Mouse (Mus musculus) lung, adult 2 months (tissue): ENCODE measurements around the gene Gdf3. TPM values are rescaled to one million over a fixed set of nuclear protein-coding genes. Genes with fewer than 3 reads are reported as not detected.
A peak's percentile ranks its signal among the peaks of the same experiment; 100 is the strongest.

Experiments
- DNase-seq: peaks from one replicate; pipeline ENCODE4 v3.0.0; 2022
- H3K4me1 ChIP-seq: fragments of 200-500 bp; 2 replicates; pipeline ENCODE4 v1.6.1; 2011; ENCODE audit warnings: low read length; ENCODE audit not compliant: control insufficient read depth, insufficient read depth
- H3K4me3 ChIP-seq: fragments of 200-500 bp; replicated peaks from 2 replicates; pipeline ENCODE3; 2011; ENCODE audit warnings: low read depth, mild to moderate bottlenecking, control low read depth, low read length; ENCODE audit errors: extremely low read depth
- CTCF ChIP-seq: fragments of 200-500 bp; IDR thresholded peaks from 2 replicates; pipeline ENCODE4 v1.5.1; 2011; ENCODE audit warnings: mild to moderate bottlenecking, low read length, control low read depth; ENCODE audit not compliant: insufficient read depth
- POLR2A ChIP-seq: fragments of 200-500 bp; IDR thresholded peaks from 2 replicates; pipeline ENCODE4 v1.6.1; 2011; ENCODE audit warnings: low read depth, mild to moderate bottlenecking, control low read depth, low read length, borderline replicate concordance; ENCODE audit errors: extremely low read depth
- WGBS: fragments of 180-500 bp; shearing (Covaris S2); methylation state at CpG from one replicate; pipeline ENCODE4 v1.1.7; 2018; 5-methylcytosine and 5-hydroxymethylcytosine counted together
- polyA plus RNA-seq: library from polyadenylated mRNA; depleted of rRNA; stranded (reverse); fragments of >200 nt; gene quantifications from 2 replicates; pipeline ENCODE4 v1.2.3, GENCODE M21; 2012

Gene Gdf3
- polyA plus RNA-seq, 1 experiment, result not detected

DNA sequence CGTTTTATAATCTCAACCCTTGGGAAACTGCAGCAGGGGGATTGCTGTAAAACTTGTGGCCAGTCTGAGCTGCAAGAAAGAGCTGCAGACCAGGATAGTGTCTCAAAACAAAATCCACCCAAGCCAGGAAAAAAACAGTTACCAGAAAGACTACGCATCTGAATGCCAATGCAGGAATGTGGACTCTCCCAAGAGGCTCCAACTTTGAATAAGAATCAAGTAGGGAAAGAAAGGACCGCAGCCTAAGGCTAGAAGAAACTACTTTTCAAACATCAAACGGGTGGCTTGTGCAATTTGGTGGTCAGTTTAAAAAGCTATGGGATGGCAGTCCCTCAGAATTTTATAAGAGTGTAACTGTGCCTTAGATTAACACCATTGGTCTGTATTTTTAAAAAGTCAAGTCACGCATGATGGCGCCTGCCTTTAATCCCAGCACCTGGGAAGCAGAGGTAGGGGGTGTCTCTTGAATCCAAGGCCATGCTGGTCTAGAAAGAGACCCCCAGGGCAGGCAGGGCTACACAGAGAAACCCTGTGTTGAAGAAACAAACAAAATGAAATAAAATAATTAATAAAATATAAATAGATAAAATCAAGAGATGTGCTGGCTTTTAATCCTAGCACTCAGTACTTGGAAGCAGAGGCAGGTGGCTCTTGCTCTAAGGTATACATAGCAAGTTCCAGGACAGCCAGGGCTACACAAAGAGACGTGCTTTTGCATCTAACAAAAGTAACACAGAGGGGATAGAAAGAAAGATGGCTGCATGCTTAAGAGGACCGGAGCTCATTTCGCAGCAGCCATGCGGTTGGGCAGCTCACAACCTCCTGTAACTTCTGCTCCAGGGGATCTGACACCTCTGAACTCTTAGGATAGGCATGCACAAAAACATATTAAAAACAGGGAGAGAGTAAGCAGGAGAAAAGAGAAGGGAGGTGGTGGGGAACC lies 1.2 kb downstream of the Gdf3 start:
- no peak for DNase-seq
- no peak for TF ChIP-seq CTCF
- TF ChIP-seq POLR2A, result no peak
- Histone ChIP-seq H3K4me3 (no peak overlapping the region), H3K4me1 (no peaks in the 10 kb centered on the region)
- 79% methylated on average over 10 of the region's 10 CpGs for WGBS

DNA sequence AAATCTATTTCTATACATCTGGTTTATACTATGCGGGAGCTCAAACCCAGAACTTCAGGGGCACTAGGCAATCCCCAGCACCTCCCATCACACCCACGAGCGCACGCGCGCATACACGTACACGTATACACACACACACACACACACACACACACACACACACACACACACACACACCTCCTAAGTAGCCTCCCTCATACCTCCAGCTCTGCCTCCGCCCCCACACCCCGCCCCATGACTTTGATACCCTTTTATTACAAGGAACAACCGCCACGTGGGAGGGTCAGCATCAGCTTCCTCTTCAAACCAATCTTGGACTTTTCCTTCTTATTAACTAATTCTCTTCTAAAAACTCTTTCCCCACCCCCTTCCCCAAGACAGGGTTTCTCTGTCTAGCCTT lies 2.2 kb downstream of the Gdf3 start:
- WGBS, result 88% methylated on average over 10 of the region's 12 CpGs
- Histone ChIP-seq H3K4me1 (no peaks in the 10 kb centered on the region), H3K4me3 (no peak overlapping the region)
- no peak for DNase-seq
- TF ChIP-seq CTCF (no peak), POLR2A (no peak)

- Histone ChIP-seq H3K4me1 (no peaks in the 10 kb centered on the region), H3K4me3 (no peak overlapping the region)
- DNase-seq, result no peak
- 92% methylated on average over 11 of the region's 11 CpGs for WGBS
- TF ChIP-seq CTCF (no peak), POLR2A (no peak)
These were observed 3.2 kb downstream of the Gdf3 start for GRCm38 (mm10) chr6:122606661-122607060.

DNA sequence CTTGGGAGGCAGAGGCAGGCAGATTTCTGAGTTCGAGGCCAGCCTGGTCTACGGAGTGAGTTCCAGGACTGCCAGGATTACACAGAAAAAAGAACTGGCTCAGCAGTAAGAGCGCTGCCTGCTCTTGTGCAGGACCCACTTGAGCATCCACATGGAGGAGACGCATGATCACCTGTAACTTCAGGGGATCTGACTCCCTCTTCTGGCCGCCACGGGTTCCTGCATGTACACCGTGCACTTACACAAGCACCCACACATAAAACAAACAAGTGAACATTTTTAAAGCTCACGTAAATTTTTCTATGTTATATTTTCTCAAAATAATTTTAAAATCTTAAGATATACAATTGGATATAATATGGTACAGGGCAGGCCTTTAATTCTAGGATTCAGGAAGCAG lies 4.4 kb downstream of the Gdf3 start:
- no peak for DNase-seq
- TF ChIP-seq CTCF, result peak; percentile 40
- no peak for TF ChIP-seq POLR2A
- H3K4me1 ChIP-seq, result no peaks in the 10 kb centered on the region
- 85% methylated on average over 8 of the region's 8 CpGs for WGBS
- H3K4me3 ChIP-seq, result no peak overlapping the region

DNA sequence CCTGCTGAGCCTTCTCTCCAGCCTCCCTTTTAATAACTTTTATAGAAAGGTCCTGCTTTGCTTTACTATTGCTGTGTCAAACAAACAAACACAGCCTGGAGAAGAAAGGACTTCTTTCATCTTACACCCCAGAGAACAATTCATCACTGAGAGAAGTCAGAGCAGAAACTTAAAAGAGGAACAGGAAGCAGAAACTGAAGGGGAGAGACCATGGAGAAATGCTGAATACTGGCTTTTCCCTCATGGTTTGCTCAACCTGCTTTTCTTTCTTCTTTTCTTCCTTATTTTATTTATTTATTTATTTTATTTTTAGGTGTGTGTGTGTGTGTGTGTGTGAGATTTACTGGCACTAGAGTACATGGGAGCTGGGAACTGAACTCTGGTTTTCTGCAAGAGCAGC lies 5.6 kb downstream of the Gdf3 start:
- TF ChIP-seq CTCF (no peak), POLR2A (no peak)
- no peak for DNase-seq
- Histone ChIP-seq H3K4me1 (no peaks in the 10 kb centered on the region), H3K4me3 (no peak overlapping the region)

GRCm38 (mm10) chr6:122602992-122603322 lies 6.9 kb downstream of the Gdf3 start:
- 0% methylated on average over 1 of the region's 1 CpGs for WGBS
- Histone ChIP-seq H3K4me3 (peak overlapping the region; percentile 25), H3K4me1 (no peaks in the 10 kb centered on the region; the same call in 1 of the 2 replicates)
- no peak for DNase-seq
- TF ChIP-seq POLR2A, result no peak
- no peak for TF ChIP-seq CTCF

DNA sequence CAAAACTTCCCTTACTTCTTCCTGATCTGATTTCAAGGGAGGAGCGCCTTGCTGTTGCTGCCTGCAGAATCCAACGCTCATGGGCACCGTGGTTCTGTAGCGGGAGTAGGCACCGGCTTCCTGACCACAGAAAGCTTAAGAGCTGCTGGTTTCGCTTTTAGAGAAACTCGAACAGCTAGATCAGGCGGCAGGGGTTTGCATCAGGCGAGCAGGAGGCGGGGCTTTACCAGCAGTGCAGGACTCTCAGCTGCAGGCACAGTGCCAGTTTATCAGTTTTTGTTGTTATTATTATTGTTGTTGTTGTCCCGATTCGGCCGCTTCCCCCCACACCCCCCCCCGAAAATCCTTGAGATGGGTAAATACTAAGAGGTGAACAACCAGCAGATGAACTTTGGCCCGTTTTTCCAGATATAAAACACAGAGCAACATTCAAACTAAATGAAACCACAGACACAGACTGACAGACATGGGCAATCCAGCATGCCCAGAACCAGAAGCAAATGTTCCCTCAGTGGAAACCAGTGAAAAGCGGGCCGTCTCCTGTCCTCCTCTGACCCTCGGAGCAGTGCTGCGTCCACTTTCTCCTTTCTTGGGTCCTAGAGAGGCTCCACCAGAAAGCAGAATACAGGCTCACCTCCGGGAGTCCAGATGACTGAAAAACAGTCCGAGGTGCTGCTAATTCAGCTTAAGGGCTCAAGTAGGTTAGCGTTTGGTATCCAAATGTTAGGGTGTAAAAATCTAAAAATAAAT lies 7.5 kb downstream of the Gdf3 start, which contains the start of gene Apobec1:
TSS of gene Apobec1 (minus strand) at position 203 of the 750 bp plus-strand sequence.
- peak; percentile 68 for DNase-seq
- Histone ChIP-seq H3K4me1 (no peaks in the 10 kb centered on the region; the same call in 1 of the 2 replicates), H3K4me3 (peak within 1 kb of the TSS; percentile 74)
- WGBS, result 1% methylated on average over 22 of the region's 22 CpGs
- TF ChIP-seq POLR2A (peak; percentile 76; the same call in 1 of the 2 replicates), CTCF (no peak)

DNA sequence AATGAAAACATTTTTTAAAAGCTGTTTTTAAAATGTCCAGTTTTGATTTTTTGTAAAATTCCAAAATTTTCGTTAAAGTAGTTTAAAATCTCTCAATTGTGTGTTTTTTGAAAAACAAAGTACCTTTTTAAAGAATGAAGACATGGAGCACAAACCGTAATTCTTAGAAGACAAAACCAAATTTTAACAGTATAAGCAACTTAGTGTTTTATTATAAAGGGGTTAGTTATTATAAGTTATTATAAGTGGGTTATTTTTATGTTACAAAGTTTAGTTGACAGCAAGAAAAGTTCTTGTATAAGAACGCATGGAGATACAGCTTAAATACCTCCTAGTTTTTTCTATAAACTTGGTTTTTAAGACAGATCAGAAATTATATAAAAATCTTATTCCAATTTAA lies 8.3 kb downstream of the Gdf3 start:
- DNase-seq, result no peak
- peak overlapping the region; percentile 74 for H3K4me3 ChIP-seq
- H3K4me1 ChIP-seq, result no peaks in the 10 kb centered on the region; the same call in 1 of the 2 replicates
- 71% methylated on average over 3 of the region's 3 CpGs for WGBS
- TF ChIP-seq CTCF (no peak), POLR2A (no peak)

DNA sequence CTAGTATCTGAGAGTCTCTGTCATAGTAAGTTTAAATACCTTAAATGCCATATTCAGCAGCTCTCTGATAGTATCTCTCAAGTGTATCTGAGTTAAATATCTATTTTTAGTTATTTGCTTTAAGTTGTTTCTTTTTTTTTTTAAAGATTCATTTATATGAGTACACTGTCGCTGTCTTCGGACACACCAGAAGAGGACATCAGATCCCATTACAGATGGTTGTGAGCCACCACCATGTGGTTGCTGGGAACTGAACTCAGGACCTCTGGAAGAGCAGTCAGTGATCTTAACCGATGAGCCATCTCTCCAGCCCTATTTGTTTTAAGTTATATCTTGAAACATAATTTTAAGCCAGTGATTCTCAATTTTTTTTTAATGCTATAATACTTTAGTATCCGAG lies 8.9 kb downstream of the Gdf3 start:
- WGBS, result 76% methylated on average over 4 of the region's 4 CpGs
- TF ChIP-seq POLR2A (no peak), CTCF (no peak)
- no peaks in the 10 kb centered on the region; the same call in 1 of the 2 replicates for H3K4me1 ChIP-seq

More for the DNA sequence above, 8.9 kb downstream of the Gdf3 start:
- no peak for DNase-seq
- H3K4me3 ChIP-seq, result no peak overlapping the region
